Mouse (Mus musculus) heart, adult 2 months (tissue): ENCODE results near the gene Pigv. TPM values are rescaled to one million over a fixed set of nuclear protein-coding genes. Genes with fewer than 3 reads are reported as not detected.

Source experiments
- DNase-seq, 2 experiments: peaks; one replicate each; pipeline ENCODE4 v3.0.0; 2021
- H3K27ac ChIP-seq: fragments of 200-600 bp; 2 replicates; pipeline ENCODE4 v1.8.1; 2022
- H3K27me3 ChIP-seq: fragments of 200-500 bp; 2 replicates; pipeline ENCODE4 v1.6.1; 2012; ENCODE audit warnings: mild to moderate bottlenecking, low read length, inconsistent platforms, mixed read lengths; ENCODE audit not compliant: control insufficient read depth, insufficient read depth
- H3K36me3 ChIP-seq: fragments of 200-500 bp; 2 replicates; pipeline ENCODE4 v1.6.1; 2012; ENCODE audit warnings: low read length, inconsistent platforms; ENCODE audit not compliant: control insufficient read depth, insufficient read depth
- H3K4me1 ChIP-seq: fragments of 200-500 bp; 2 replicates; pipeline ENCODE4 v1.6.1; 2011; ENCODE audit warnings: low read length; ENCODE audit not compliant: control insufficient read depth, insufficient read depth
- H3K4me3 ChIP-seq: fragments of 200-600 bp; 2 replicates; pipeline ENCODE4 v1.8.1; 2022
- H3K79me2 ChIP-seq: fragments of 200-500 bp; replicated peaks from 2 replicates; pipeline ENCODE4 v1.6.1; 2012; ENCODE audit warnings: mild to moderate bottlenecking, inconsistent platforms, low read length, moderate library complexity, mixed read lengths; ENCODE audit not compliant: control insufficient read depth, insufficient read depth
- H3K9ac ChIP-seq: fragments of 200-500 bp; 2 replicates; pipeline ENCODE4 v1.6.1; 2012; ENCODE audit warnings: low read depth, mild to moderate bottlenecking, control low read depth, inconsistent platforms, low read length, mixed read lengths
- CTCF ChIP-seq: fragments of 200-600 bp; IDR thresholded peaks from 2 replicates; pipeline ENCODE4 v1.8.1; 2022; ENCODE audit warnings: antibody characterized with exemption, mild to moderate bottlenecking, moderate library complexity
- EP300 ChIP-seq: fragments of 200-500 bp; IDR thresholded peaks from 2 replicates; pipeline ENCODE4 v1.6.1; 2011; ENCODE audit warnings: low read depth, low read length, control low read depth; ENCODE audit not compliant: insufficient read depth
- POLR2A ChIP-seq: fragments of 200-500 bp; IDR thresholded peaks from 2 replicates; pipeline ENCODE4 v1.6.1; 2011; ENCODE audit warnings: mild to moderate bottlenecking, low read depth, low read length, control low read depth; ENCODE audit not compliant: insufficient read depth
- WGBS: fragments of 180-500 bp; shearing (Covaris S2); methylation state at CpG from one replicate; pipeline ENCODE4 v1.1.7; 2018; 5-methylcytosine and 5-hydroxymethylcytosine counted together
- intact Hi-C: fragments of 180-260 bp; cut with DNase I; formaldehyde crosslinking; loops from one replicate; pipeline ENCODE4 v1.15.1; 2025
- polyA plus RNA-seq: library from polyadenylated mRNA; depleted of rRNA; stranded (reverse); fragments of >200 nt; gene quantifications from 2 replicates; pipeline ENCODE4 v1.2.3, GENCODE M21; 2012
- total RNA-seq, 2 experiments: library from RNA; stranded (reverse); gene quantifications; 2 replicates each; pipeline ENCODE4 v1.2.3; 2021

Pigv gene
- total and polyA plus RNA-seq, 3 experiments = 9.5 to 12.1 (median 11.7) TPM

DNA sequence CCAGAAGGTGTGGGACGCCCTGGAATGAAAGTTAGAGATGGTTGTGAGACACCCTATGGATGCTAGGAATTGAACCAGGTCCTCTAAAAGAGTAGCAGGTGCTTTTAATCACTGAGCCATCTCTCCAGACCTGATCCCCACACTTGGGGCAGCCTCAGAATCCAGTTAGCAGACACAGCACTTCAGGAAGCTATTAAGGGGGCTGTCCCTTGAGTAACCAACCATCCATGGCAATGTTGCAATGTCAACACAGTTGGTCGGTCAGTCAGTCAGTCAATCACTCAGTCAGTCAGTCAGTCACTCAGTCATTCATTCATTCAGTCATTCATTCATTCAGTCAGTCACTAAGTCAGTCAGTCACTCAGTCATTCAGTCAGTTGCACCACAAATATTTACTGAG is 43.9 kb downstream of the Pigv start:
- Histone ChIP-seq H3K27ac (no peak overlapping the region), H3K4me3 (no peak overlapping the region), H3K79me2 (peaks cover 7% of the 10 kb centered on the region), H3K36me3 (peaks cover 8% of the 10 kb centered on the region), H3K4me1 (peaks cover 28% of the 10 kb centered on the region), H3K9ac (no peak overlapping the region), H3K27me3 (no peaks in the 10 kb centered on the region)
- WGBS = 70% methylated on average over 2 of the region's 2 CpGs
- TF ChIP-seq POLR2A (no peak), EP300 (no peak), CTCF (no peak)
- DNase-seq = no peak
- intact Hi-C loops = no loop called here

DNA sequence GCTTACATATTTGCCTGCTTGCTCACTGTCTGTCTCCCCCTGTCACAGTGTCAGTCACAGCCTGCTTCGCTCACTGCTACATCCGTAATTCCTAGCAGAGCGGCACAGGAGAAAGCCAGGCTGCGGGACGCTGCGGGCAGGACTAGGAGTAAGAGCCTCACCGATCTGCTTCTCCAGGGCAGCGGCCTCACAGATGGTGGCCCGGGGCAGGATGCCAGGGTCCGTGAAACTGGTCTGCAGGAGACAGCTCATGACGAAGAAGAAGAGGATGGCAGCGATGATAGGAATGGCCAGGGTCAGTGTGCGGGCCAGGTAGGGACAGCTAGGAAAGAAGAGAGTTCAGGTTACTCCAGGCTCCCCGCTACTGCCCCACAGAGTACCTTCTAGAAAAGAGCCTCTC is 45.4 kb downstream of the Pigv start:
- Histone ChIP-seq H3K9ac (no peak overlapping the region), H3K36me3 (peaks cover 8% of the 10 kb centered on the region), H3K27ac (peak overlapping the region; percentile 96), H3K79me2 (peaks cover 7% of the 10 kb centered on the region), H3K4me1 (peaks cover 27% of the 10 kb centered on the region), H3K4me3 (no peak overlapping the region), H3K27me3 (no peaks in the 10 kb centered on the region)
- intact Hi-C loops = no loop called here
- 88% methylated on average over 14 of the region's 14 CpGs for WGBS
- DNase-seq = no peak
- TF ChIP-seq EP300 (no peak), CTCF (no peak), POLR2A (no peak)

DNA sequence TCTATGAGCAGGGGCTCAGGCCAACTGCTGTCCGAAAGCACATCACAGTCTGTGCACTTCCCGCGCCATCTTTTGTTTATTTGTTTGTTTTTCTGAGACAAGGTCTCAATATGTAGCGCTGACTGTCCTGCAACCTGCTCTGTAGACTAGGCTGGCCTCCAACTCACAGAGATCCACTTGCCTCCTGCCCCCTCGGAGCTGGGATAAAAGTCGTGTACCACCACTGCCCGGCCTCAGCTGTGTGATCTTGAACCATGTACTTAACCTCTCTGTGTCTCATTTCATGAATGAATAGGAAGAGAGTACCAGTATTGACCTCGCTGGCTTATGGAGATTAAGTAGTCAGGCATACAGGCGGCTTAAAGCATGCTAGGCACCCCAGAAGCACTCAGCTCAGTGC is 45.8 kb downstream of the Pigv start:
- Histone ChIP-seq H3K9ac (no peak overlapping the region), H3K79me2 (peaks cover 7% of the 10 kb centered on the region), H3K4me3 (no peak overlapping the region), H3K27me3 (no peaks in the 10 kb centered on the region), H3K27ac (peak overlapping the region; percentile 96), H3K36me3 (peaks cover 8% of the 10 kb centered on the region), H3K4me1 (peaks cover 28% of the 10 kb centered on the region)
- 86% methylated on average over 9 of the region's 9 CpGs for WGBS
- intact Hi-C loops = no loop called here
- DNase-seq = no peak
- TF ChIP-seq CTCF = no peak
- TF ChIP-seq EP300 = no peak
- no peak for TF ChIP-seq POLR2A

DNA sequence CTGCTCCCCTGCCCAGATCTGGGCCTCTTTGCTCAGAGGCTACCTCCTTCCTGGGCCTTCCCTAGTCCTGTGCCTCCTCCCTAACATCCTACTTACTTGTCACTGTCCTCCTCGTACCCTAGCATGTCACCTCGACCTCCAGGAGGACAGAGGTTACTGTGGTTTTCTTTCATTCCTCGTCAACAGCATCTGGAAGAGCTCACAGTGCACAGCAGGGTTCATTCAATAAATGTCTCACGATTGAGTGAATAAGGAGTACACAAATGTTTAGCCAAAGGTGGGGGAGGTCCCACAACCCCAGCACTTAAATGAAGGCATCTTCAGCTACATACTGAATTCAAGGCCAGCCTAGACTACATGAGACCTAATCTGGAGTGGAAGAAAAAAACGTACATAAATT is 46.2 kb downstream of the Pigv start:
- H3K36me3 ChIP-seq = peaks cover 8% of the 10 kb centered on the region
- H3K79me2 ChIP-seq = peaks cover 7% of the 10 kb centered on the region
- TF ChIP-seq EP300 = no peak
- no peak for TF ChIP-seq CTCF
- TF ChIP-seq POLR2A = no peak
- DNase-seq = no peak
- H3K4me1 ChIP-seq = peaks cover 26% of the 10 kb centered on the region
- peak overlapping the region; percentile 96 for H3K27ac ChIP-seq
- no peaks in the 10 kb centered on the region for H3K27me3 ChIP-seq
- H3K9ac ChIP-seq = peak overlapping the region; percentile 30
- WGBS = 50% methylated on average over 5 of the region's 5 CpGs
- intact Hi-C loops = no loop called here
- H3K4me3 ChIP-seq = no peak overlapping the region

DNA sequence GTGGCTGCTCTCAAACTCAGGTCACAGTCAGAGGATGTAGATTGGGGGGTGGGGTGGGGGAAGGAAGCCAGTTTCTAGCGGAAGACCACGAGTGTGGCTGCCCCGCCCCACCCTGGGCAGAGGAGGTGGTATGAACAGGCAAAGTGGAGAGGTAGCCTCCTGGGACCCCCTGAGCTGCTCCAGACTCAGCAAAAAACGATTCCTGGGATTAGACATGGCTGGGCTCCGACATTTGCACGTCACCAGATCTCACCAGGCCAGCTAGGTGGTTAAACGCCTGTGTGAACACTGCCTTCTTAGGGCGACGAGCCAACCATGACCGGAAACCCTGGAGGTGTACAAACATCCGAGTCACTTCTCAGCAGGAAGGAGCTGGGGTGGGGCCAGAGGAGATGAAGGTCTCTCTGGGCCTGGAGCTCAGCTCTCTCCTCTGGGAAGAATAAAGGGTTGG is 46.8 kb downstream of the Pigv start:
- Histone ChIP-seq H3K4me3 (no peak overlapping the region), H3K4me1 (peaks cover 25% of the 10 kb centered on the region), H3K79me2 (peaks cover 7% of the 10 kb centered on the region), H3K9ac (peak overlapping the region; percentile 34; the same call in 1 of the 2 replicates), H3K27ac (peak overlapping the region; percentile 96), H3K36me3 (peaks cover 10% of the 10 kb centered on the region), H3K27me3 (no peaks in the 10 kb centered on the region)
- intact Hi-C loops = no loop called here
- no peak for TF ChIP-seq CTCF
- TF ChIP-seq EP300 = peak; percentile 64
- peak; percentile 78 to 87 for DNase-seq
- WGBS = 50% methylated on average over 11 of the region's 11 CpGs

DNA sequence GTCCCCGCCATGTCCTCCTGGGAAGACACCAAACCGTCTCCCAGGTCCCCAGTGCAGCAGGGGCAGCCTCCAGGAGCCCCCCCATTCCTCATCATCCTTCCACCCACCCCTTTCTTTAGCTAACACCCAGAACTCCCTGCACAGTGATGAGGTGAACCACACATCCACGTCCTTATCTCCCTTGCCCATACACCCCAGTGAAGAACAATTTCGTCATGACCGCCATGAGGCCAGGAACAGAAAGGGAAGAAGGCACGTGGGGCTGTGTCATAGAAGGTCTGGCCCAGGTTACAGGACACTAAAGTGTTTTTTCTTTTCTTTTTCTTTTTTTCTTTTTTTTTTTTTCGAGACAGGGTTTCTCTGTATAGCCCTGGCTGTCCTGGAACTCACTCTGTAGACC is 47.6 kb downstream of the Pigv start:
- peaks cover 10% of the 10 kb centered on the region for H3K36me3 ChIP-seq
- intact Hi-C loops = no loop called here
- H3K27me3 ChIP-seq = no peaks in the 10 kb centered on the region
- H3K79me2 ChIP-seq = peaks cover 6% of the 10 kb centered on the region
- peak overlapping the region; percentile 96 for H3K27ac ChIP-seq
- no peak for TF ChIP-seq CTCF
- no peak for TF ChIP-seq EP300
- TF ChIP-seq POLR2A = no peak
- H3K4me3 ChIP-seq = no peak overlapping the region
- H3K4me1 ChIP-seq = peaks cover 30% of the 10 kb centered on the region
- no peak overlapping the region for H3K9ac ChIP-seq
- DNase-seq = no peak
- WGBS = 67% methylated on average over 7 of the region's 7 CpGs
